24 mouse cellular contexts compared by ENCODE assay signal in genomic region chr7:19031641-19032040, GRCm38 (mm10). TPM values are rescaled to one million over a fixed set of nuclear protein-coding genes. Genes with fewer than 3 reads are reported as not detected.
A peak's percentile ranks its signal among the peaks of the same experiment; 100 is the strongest.
DNase-seq lines count a peak whose midpoint lies in the region; ATAC-seq lines count a peak whose summit lies in the region.
"Had no signal": no experiment of that assay in that cellular context is flagged by ENCODE, and none has a peak within 500 bp of the region (broad histone marks: within the 10 kb centered on the region; RNA-seq: fewer than 3 reads in every experiment).

No protein-coding gene starts in this region.

- no peak for ATAC-seq in kidney, embryonic 15.5 days (replicated peaks; ENCODE audit: low FRiP score)
- ATAC-seq: activated CD4-positive, CD25-positive, alpha-beta regulatory T cell, adult 4 months; CD4-positive, CD25-positive, alpha-beta regulatory T cell, adult 4 months; forebrain, embryonic 15.5 days; hindbrain, postnatal 0 days had no signal

- WGBS in kidney, embryonic 15.5 days: 83% methylated on average over 4 of the region's 4 CpGs

- H3K27me3 ChIP-seq in kidney, embryonic 15.5 days: no peaks in the 10 kb centered on the region
- H3K27me3 ChIP-seq: embryonic facial prominence, embryonic 12.5 days; forebrain, embryonic 15.5 days had no signal

- H3K4me3 ChIP-seq in kidney, embryonic 15.5 days (replicated peaks): no peak overlapping the region
- H3K4me3 ChIP-seq: embryonic facial prominence, embryonic 12.5 days; forebrain, embryonic 15.5 days; heart, embryonic 10.5 days had no signal

- no peak overlapping the region for H3K27ac ChIP-seq in kidney, embryonic 15.5 days
- H3K27ac ChIP-seq: embryonic facial prominence, embryonic 12.5 days; forebrain, embryonic 15.5 days; heart, embryonic 10.5 days; hindbrain, postnatal 0 days had no signal

- peaks cover 2% of the 10 kb centered on the region; the same call in 1 of the 2 replicates for H3K4me1 ChIP-seq in kidney, embryonic 15.5 days
- H3K4me1 ChIP-seq: heart, embryonic 10.5 days had no signal

- peak; percentile 48 for DNase-seq in embryo, embryonic 10 days (ENCODE audit: low spot score)
- no peak for DNase-seq in embryo, embryonic 11 days
- peak; percentile 40 for DNase-seq in kidney, adult 11 months
- DNase-seq in kidney, adult 8-10 months: no peak
- peak; percentile 32 to 57 for DNase-seq in kidney, postnatal 25 days
- DNase-seq in natural killer cell, adult 2 months (ENCODE audit: low spot score in 2 of 2): no peak
- DNase-seq: adrenal gland, adult 2 months; adrenal gland, postnatal 25 days; B cell, adult 2 months; cerebellum, adult 2 months; cerebellum, postnatal 10 days; gastrocnemius, postnatal 36 days; heart, adult 11 months; heart, postnatal 14 days had no signal

- H3K4me2 ChIP-seq in kidney, embryonic 15.5 days: no peak overlapping the region
- H3K4me2 ChIP-seq: embryonic facial prominence, embryonic 12.5 days; forebrain, embryonic 15.5 days had no signal

- H3K36me3 ChIP-seq in kidney, embryonic 15.5 days: peaks cover 82% of the 10 kb centered on the region

- H3K9me3 ChIP-seq in kidney, embryonic 15.5 days (replicated peaks): no peaks in the 10 kb centered on the region
- H3K9me3 ChIP-seq: embryonic facial prominence, embryonic 12.5 days; forebrain, embryonic 15.5 days; G1E; heart, embryonic 10.5 days had no signal

- no peak overlapping the region for H3K9ac ChIP-seq in kidney, embryonic 15.5 days
- H3K9ac ChIP-seq: embryonic facial prominence, embryonic 12.5 days; forebrain, embryonic 15.5 days had no signal

RNA-seq across cellular contexts. Expression of gene Sympk, which starts 7.5 kb away (rescaled TPM):
- polyA plus RNA-seq in kidney, embryonic 15.5 days (2015; fragmentation: Nextera tagmentation; extraction: Ambion mirVana): 34.3 and 38.4 TPM in 2 replicates

RNA-seq across cellular contexts. Expression of gene Foxa3, which starts 8.3 kb away (rescaled TPM):
- 1.2 and 1.3 TPM in 2 replicates for polyA plus RNA-seq in kidney, embryonic 15.5 days (2015; fragmentation: Nextera tagmentation; extraction: Ambion mirVana)
- polyA plus RNA-seq: CD4-positive, CD25-positive, alpha-beta regulatory T cell, adult 4 months; cerebellum, adult 2 months; forebrain, embryonic 11.5 days; forebrain, embryonic 15.5 days; G1E; heart, embryonic 14.5 days; hindbrain, postnatal 0 days had no signal

RNA-seq across cellular contexts. Expression of gene Rsph6a, which starts 22.8 kb away (rescaled TPM):
- not detected in 2 replicates for polyA plus RNA-seq in kidney, embryonic 15.5 days (2015; fragmentation: Nextera tagmentation; extraction: Ambion mirVana)
- polyA plus RNA-seq: activated CD4-positive, CD25-positive, alpha-beta regulatory T cell, adult 4 months; adrenal gland, adult 2 months; CD4-positive, CD25-positive, alpha-beta regulatory T cell, adult 4 months; embryonic facial prominence, embryonic 12.5 days; forebrain, embryonic 11.5 days; forebrain, embryonic 15.5 days; heart, embryonic 10.5 days; heart, embryonic 14.5 days had no signal

RNA-seq across cellular contexts. Expression of gene Irf2bp1, which starts 27.8 kb away (rescaled TPM):
- 21.4 and 24.1 TPM in 2 replicates for polyA plus RNA-seq in kidney, embryonic 15.5 days (2015; fragmentation: Nextera tagmentation; extraction: Ambion mirVana)

RNA-seq across cellular contexts. Expression of gene Mypop, which starts 40.6 kb away (rescaled TPM):
- polyA plus RNA-seq in kidney, embryonic 15.5 days (2015; fragmentation: Nextera tagmentation; extraction: Ambion mirVana): 3.5 and 3.9 TPM in 2 replicates

Comparison
In these comparisons a context has a peak if more than half of its experiments do, and no peak if none do; other contexts are left out.
1. DNase-seq: peak in embryo, embryonic 10 days (single experiment), kidney, adult 11 months (single experiment) and kidney, postnatal 25 days (2 of 2); none in embryo, embryonic 11 days (single experiment), kidney, adult 8-10 months (0 of 2) and natural killer cell, adult 2 months (0 of 2).